Mouse (Mus musculus): ENCODE data around the gene Tbc1d2b.

Tbc1d2b gene

GRCm38 (mm10) chr9:90270193-90270943, at the start of gene Tbc1d2b:
Tbc1d2b (minus strand) TSS chr9:90270804.
- DNase-seq (ENCODE audit: low spot score) = peak; percentile 64

GRCm38 (mm10) chr9:90316300-90316699, 45.7 kb upstream of the Tbc1d2b start:
- DNase-seq (ENCODE audit: low spot score) = no peak

GRCm38 (mm10) chr9:90315662-90316061, 45.1 kb upstream of the Tbc1d2b start:
- DNase-seq (ENCODE audit: low spot score) = no peak

GRCm38 (mm10) chr9:90304254-90304653, 33.6 kb upstream of the Tbc1d2b start:
- DNase-seq (ENCODE audit: low spot score) = no peak

GRCm38 (mm10) chr9:90303101-90303835, 32.7 kb upstream of the Tbc1d2b start:
- no peak for DNase-seq (ENCODE audit: low spot score)

- no peak for DNase-seq (ENCODE audit: low spot score)
These were observed 32.1 kb upstream of the Tbc1d2b start for GRCm38 (mm10) chr9:90302670-90303069.

GRCm38 (mm10) chr9:90301081-90301688, 30.6 kb upstream of the Tbc1d2b start:
- DNase-seq (ENCODE audit: low spot score) = no peak

- no peak for DNase-seq (ENCODE audit: low spot score)
These were observed 27.0 kb upstream of the Tbc1d2b start for GRCm38 (mm10) chr9:90297637-90298036.

- DNase-seq (ENCODE audit: low spot score) = no peak
These were observed 23.2 kb upstream of the Tbc1d2b start for GRCm38 (mm10) chr9:90293641-90294398.

GRCm38 (mm10) chr9:90278397-90278796, 7.8 kb upstream of the Tbc1d2b start:
- no peak for DNase-seq (ENCODE audit: low spot score)

GRCm38 (mm10) chr9:90277884-90278283, 7.3 kb upstream of the Tbc1d2b start:
- no peak for DNase-seq (ENCODE audit: low spot score)

- no peak for DNase-seq (ENCODE audit: low spot score)
These were observed 6.2 kb upstream of the Tbc1d2b start for GRCm38 (mm10) chr9:90276779-90277178.

- DNase-seq (ENCODE audit: low spot score) = no peak
These were observed 5.3 kb upstream of the Tbc1d2b start for GRCm38 (mm10) chr9:90275906-90276305.

GRCm38 (mm10) chr9:90275500-90275899, 4.9 kb upstream of the Tbc1d2b start:
- DNase-seq (ENCODE audit: low spot score) = no peak

- DNase-seq (ENCODE audit: low spot score) = no peak
These were observed 3.9 kb upstream of the Tbc1d2b start for GRCm38 (mm10) chr9:90274516-90274915.

- DNase-seq (ENCODE audit: low spot score) = no peak
These were observed 1.7 kb upstream of the Tbc1d2b start for GRCm38 (mm10) chr9:90272346-90272745.

GRCm38 (mm10) chr9:90271541-90272090, 1.0 kb upstream of the Tbc1d2b start:
- no peak for DNase-seq (ENCODE audit: low spot score)

GRCm38 (mm10) chr9:90270944-90271295, 316 bp upstream of the Tbc1d2b start:
- DNase-seq (ENCODE audit: low spot score) = no peak

GRCm38 (mm10) chr9:90269011-90269681, 1.5 kb downstream of the Tbc1d2b start:
- DNase-seq (ENCODE audit: low spot score) = peak; percentile 40

GRCm38 (mm10) chr9:90266926-90267325, 3.7 kb downstream of the Tbc1d2b start:
- DNase-seq (ENCODE audit: low spot score) = no peak

GRCm38 (mm10) chr9:90266059-90266458, 4.5 kb downstream of the Tbc1d2b start:
- DNase-seq (ENCODE audit: low spot score) = no peak
